Mouse (Mus musculus): ENCODE data around the gene Clec16a.
A peak's percentile ranks its signal among the peaks of the same experiment; 100 is the strongest.

Clec16a gene

GRCm38 (mm10) chr16:10544995-10545622 is at the start of gene Clec16a:
Clec16a (plus strand) TSS chr16:10545339.
- DNase-seq: peak; percentile 96 to 97

GRCm38 (mm10) chr16:10495824-10496298 is 49.3 kb upstream of the Clec16a start:
- DNase-seq: no peak

GRCm38 (mm10) chr16:10498096-10498602 is 47.0 kb upstream of the Clec16a start:
- no peak for DNase-seq

GRCm38 (mm10) chr16:10499122-10499521 is 46.0 kb upstream of the Clec16a start:
- DNase-seq: no peak

GRCm38 (mm10) chr16:10501865-10502264 is 43.3 kb upstream of the Clec16a start:
- peak in 1 of 2 experiments; percentile 24 for DNase-seq

- no peak for DNase-seq
These were observed 42.1 kb upstream of the Clec16a start for GRCm38 (mm10) chr16:10503058-10503457.

GRCm38 (mm10) chr16:10507445-10507844 is 37.7 kb upstream of the Clec16a start:
- no peak for DNase-seq

GRCm38 (mm10) chr16:10508691-10509090 is 36.4 kb upstream of the Clec16a start:
- no peak for DNase-seq

- DNase-seq: no peak
These were observed 34.5 kb upstream of the Clec16a start for GRCm38 (mm10) chr16:10510477-10511133.

- DNase-seq: no peak
These were observed 34.0 kb upstream of the Clec16a start for GRCm38 (mm10) chr16:10511134-10511520.

GRCm38 (mm10) chr16:10515953-10516572 is 29.1 kb upstream of the Clec16a start:
- no peak for DNase-seq

- DNase-seq: no peak
These were observed 27.1 kb upstream of the Clec16a start for GRCm38 (mm10) chr16:10518030-10518429.

- peak; percentile 42 to 63 for DNase-seq
These were observed 24.1 kb upstream of the Clec16a start for GRCm38 (mm10) chr16:10520908-10521614.

- DNase-seq: peak; percentile 73 to 77
These were observed 22.3 kb upstream of the Clec16a start for GRCm38 (mm10) chr16:10522811-10523210.

GRCm38 (mm10) chr16:10523650-10524049 is 21.5 kb upstream of the Clec16a start:
- no peak for DNase-seq

- DNase-seq: peak in 1 of 2 experiments; percentile 52
These were observed 20.1 kb upstream of the Clec16a start for GRCm38 (mm10) chr16:10524866-10525609.

GRCm38 (mm10) chr16:10525610-10525980 is 19.5 kb upstream of the Clec16a start:
- no peak for DNase-seq

GRCm38 (mm10) chr16:10527046-10527644 is 18.0 kb upstream of the Clec16a start:
- no peak for DNase-seq

GRCm38 (mm10) chr16:10528382-10528781 is 16.8 kb upstream of the Clec16a start:
- no peak for DNase-seq

- no peak for DNase-seq
These were observed 15.0 kb upstream of the Clec16a start for GRCm38 (mm10) chr16:10530179-10530578.

- no peak for DNase-seq
These were observed 11.4 kb upstream of the Clec16a start for GRCm38 (mm10) chr16:10533781-10534180.

GRCm38 (mm10) chr16:10534567-10534966 is 10.6 kb upstream of the Clec16a start:
- DNase-seq: no peak

Measured in thymus, postnatal 36 days (tissue).